Mouse (Mus musculus) Muller cell, postnatal 12 days (primary cell): ENCODE measurements at regions not wholly inside any gene's neighbourhood (a gene's known extent, or its start where the extent isn't known, plus 50 kb on each side); places are given as distances from the start of the nearest gene placed in this dataset.
"Not testable (repeated sequence)": the region's sequence is repeated elsewhere in the genome, so short reads cannot be mapped to it uniquely, and the experiment has no call there.

Experiments
- DNase-seq: peaks from one replicate; pipeline ENCODE4 v3.0.0-alpha.2; 2015; ENCODE audit errors: inconsistent ontology term

- DNase-seq, result peak; percentile 2
Measured at GRCm38 (mm10) chr12:20196386-20196785, 242.1 kb downstream of the Gm21863 start.

- not testable (repeated sequence) for DNase-seq
Measured at GRCm38 (mm10) chr12:20196905-20197304, 242.6 kb downstream of the Gm21863 start.

GRCm38 (mm10) chr12:20223921-20224320 is 269.6 kb downstream of the Gm21863 start:
- not testable (repeated sequence) for DNase-seq

- not testable (repeated sequence) for DNase-seq
Measured at GRCm38 (mm10) chr12:20226831-20227230, 272.5 kb downstream of the Gm21863 start.

- not testable (repeated sequence) for DNase-seq
Measured at GRCm38 (mm10) chr12:20227427-20228160, 273.3 kb downstream of the Gm21863 start.

- not testable (repeated sequence) for DNase-seq
Measured at GRCm38 (mm10) chr12:20228321-20228999, 274.2 kb downstream of the Gm21863 start.

GRCm38 (mm10) chr12:20229441-20229840 is 275.1 kb downstream of the Gm21863 start:
- not testable (repeated sequence) for DNase-seq

- DNase-seq, result peak; percentile 5
Measured at GRCm38 (mm10) chr12:20230141-20230892, 276.0 kb downstream of the Gm21863 start.

- no peak for DNase-seq
Measured at GRCm38 (mm10) chr12:20230893-20231235, 276.6 kb downstream of the Gm21863 start.

- peak; percentile 4 for DNase-seq
Measured at GRCm38 (mm10) chr12:20231528-20231927, 277.2 kb downstream of the Gm21863 start.

- DNase-seq, result no peak
Measured at GRCm38 (mm10) chr12:20231986-20232541, 277.8 kb downstream of the Gm21863 start.

GRCm38 (mm10) chr12:20232746-20233453 is 278.6 kb downstream of the Gm21863 start:
- no peak for DNase-seq

- peak; percentile 13 for DNase-seq
Measured at GRCm38 (mm10) chr12:20233454-20233831, 279.1 kb downstream of the Gm21863 start.

- DNase-seq, result peak; percentile 5
Measured at GRCm38 (mm10) chr12:20233871-20234307, 279.6 kb downstream of the Gm21863 start.
